1 mouse cellular context compared by ENCODE assay signal in genomic region chr16:92353897-92354296, GRCm38 (mm10).
TF ChIP-seq lines count a peak whose summit lies in the region.

No protein-coding gene starts in this region.

TF ChIP-seq in CH12.LX, 34 proteins besides CTCF, POLR2A, EP300 and RAD21 (continued from another document):
- no peak for TF ChIP-seq ZKSCAN1 (IDR thresholded peaks at IDR 0.05; ENCODE audit: borderline replicate concordance, low read depth, low read length)
- TF ChIP-seq RCOR1 (conservative IDR thresholded peaks at IDR 0.05; ENCODE audit: low read depth, low read length) = no peak
- no peak for TF ChIP-seq CHD1 (IDR thresholded peaks at IDR 0.05; ENCODE audit: low read depth, low read length)
- TF ChIP-seq CHD2 (IDR thresholded peaks at IDR 0.05; ENCODE audit: low read length) = no peak
- no peak for TF ChIP-seq MEF2A (IDR thresholded peaks at IDR 0.05; ENCODE audit: borderline replicate concordance, low read depth, low read length)
